Mouse (Mus musculus) C3H10T1/2 (cell line): ENCODE data around the gene Sult2a1. TPM values are rescaled to one million over a fixed set of nuclear protein-coding genes. Genes with fewer than 3 reads are reported as not detected.

ENCODE experiments used
- polyA plus RNA-seq, 2 experiments: library from polyadenylated mRNA; unstranded; fragments of >200 nt; fragmentation: generic; extraction: Trizol; gene quantifications; one replicate each; pipeline ENCODE4 v1.2.1; 2012; ENCODE audit warnings: missing spikeins in 2 of 2

Gene Sult2a1
- polyA plus RNA-seq = not detected

GRCm38 (mm10) chr7:13837309-13837708, at the start of gene Sult2a1:
Sult2a1 (minus strand) TSS chr7:13837409.

Other genes starting within 250 kb of the Sult2a1 start
- not detected for gene Sult2a5, start 213.4 kb downstream of the Sult2a1 start, polyA plus RNA-seq
- not detected for gene Sult2a2, start 103.9 kb downstream of the Sult2a1 start, polyA plus RNA-seq
- not detected for gene Sult2a4, start 152.2 kb upstream of the Sult2a1 start, polyA plus RNA-seq